Mouse (Mus musculus): Measurements from ENCODE around the gene Arhgdia.
A peak's percentile ranks its signal among the peaks of the same experiment; 100 is the strongest.

DNA sequence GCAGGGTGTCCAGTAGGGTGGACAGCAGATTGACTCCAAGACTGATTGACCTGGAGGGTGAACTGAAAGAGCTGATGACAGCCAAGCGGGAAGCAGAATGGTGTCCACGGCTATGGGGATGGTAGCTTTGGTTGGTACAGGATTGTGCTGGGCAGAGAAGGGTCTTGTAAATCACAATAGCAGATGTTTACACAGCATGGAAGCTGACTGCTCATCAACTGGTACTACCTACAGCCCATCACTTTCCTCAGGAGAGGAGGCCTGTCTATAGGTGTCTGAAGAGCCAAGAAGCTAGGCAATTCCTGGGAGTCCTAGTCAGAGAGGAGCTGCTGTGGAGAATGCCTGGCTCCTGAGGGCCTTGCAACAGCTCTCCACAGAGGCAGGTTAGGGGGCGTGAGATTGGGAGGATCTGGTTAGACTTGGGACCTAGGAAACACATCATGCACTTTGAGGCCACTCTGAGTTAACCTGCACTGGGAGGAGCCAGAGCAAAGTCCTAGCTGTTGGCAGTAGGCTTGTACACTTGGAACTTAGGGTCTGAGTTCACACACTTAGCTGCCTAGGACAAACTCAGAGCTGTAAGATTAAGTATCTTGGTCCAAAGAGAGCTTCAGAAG lies 5.0 kb downstream of the Arhgdia start:
- TF ChIP-seq POLR2A (IDR thresholded peaks at IDR 0.05; ENCODE audit: low read depth, low read length) (0 out of 2 replicates have a peak, but pooled peaks have one; percentile 5), CTCF (IDR thresholded peaks at IDR 0.05; ENCODE audit: borderline replicate concordance, insufficient read depth, low read length) (no peak)

All from embryonic fibroblast, embryonic 13.5 days (primary cell).